Mouse (Mus musculus): ENCODE results near the gene Klhl2. TPM values are rescaled to one million over a fixed set of nuclear protein-coding genes. Genes with fewer than 3 reads are reported as not detected.

Klhl2 gene
- 15.4 and 16.0 TPM in 2 replicates for polyA plus RNA-seq (2015; fragmentation: Nextera tagmentation; extraction: Ambion mirVana)

GRCm38 (mm10) chr8:64849897-64850541 lies at the start of gene Klhl2:
Klhl2 (minus strand) TSS chr8:64850017.
- WGBS = under 1% methylated on average over 52 of the region's 68 CpGs

DNA sequence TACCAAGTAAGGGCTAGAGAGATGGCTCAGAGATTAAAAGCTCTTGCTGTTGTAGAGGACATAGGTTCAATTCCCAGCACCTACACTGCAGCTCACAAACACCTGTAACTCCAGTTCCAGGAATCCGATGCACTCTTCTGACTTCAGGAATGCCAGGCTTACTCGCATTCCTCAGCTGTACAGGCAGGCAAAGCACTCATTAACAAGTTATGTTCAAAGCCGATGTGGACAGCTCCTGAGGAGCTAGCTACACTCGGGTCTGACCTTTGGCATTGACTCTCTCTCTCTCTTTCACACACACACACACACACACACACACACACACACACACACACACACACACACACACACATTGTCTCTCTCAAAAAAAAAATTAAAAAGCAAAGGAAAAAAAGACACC lies 48.9 kb upstream of the Klhl2 start:
- Histone ChIP-seq H3K9me3 (no peaks in the 10 kb centered on the region), H3K36me3 (no peaks in the 10 kb centered on the region), H3K27me3 (no peaks in the 10 kb centered on the region), H3K27ac (no peak overlapping the region), H3K4me1 (peaks cover 6% of the 10 kb centered on the region; the same call in 1 of the 2 replicates), H3K4me3 (no peak overlapping the region), H3K4me2 (no peak overlapping the region), H3K9ac (no peak overlapping the region)
- ATAC-seq (ENCODE audit: borderline replicate concordance, extremely low read depth, low FRiP score, low TSS enrichment) = no peak
- WGBS = 20% methylated on average over 4 of the region's 4 CpGs

More at GRCm38 (mm10) chr8:64849897-64850541, at the start of gene Klhl2:
- no peaks in the 10 kb centered on the region for H3K27me3 ChIP-seq
- H3K27ac ChIP-seq = peak within 1 kb of the TSS; percentile 71
- peaks cover 12% of the 10 kb centered on the region; the same call in 1 of the 2 replicates for H3K4me1 ChIP-seq
- no peaks in the 10 kb centered on the region for H3K9me3 ChIP-seq
- peak within 1 kb of the TSS; percentile 89 for H3K4me3 ChIP-seq
- H3K9ac ChIP-seq = peak within 1 kb of the TSS; percentile 78
- peak; percentile 91 for ATAC-seq (ENCODE audit: borderline replicate concordance, extremely low read depth, low FRiP score, low TSS enrichment)
- no peaks in the 10 kb centered on the region for H3K36me3 ChIP-seq
- H3K4me2 ChIP-seq = peak within 1 kb of the TSS; percentile 87

DNA sequence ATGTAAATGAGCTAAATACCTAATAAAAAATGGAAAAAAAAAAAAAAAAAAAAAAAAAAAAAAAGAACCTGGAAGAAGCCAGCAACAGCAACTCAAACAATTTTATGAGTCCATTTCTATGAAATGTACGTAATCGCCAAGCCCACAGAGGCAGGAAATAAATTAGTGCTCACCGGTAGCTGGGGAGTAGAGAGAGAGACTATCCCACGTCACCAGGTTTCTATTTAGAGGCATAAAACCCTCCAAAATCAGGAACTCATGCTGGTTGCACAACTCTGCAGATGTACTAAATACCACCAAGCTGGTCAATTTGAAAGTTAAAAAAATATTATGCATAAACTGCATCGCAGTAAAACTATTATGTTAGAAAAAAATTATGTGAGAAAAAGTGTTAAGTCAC lies 46.9 kb upstream of the Klhl2 start:
- WGBS = 81% methylated on average over 5 of the region's 5 CpGs
- H3K4me1 ChIP-seq = peaks cover 2% of the 10 kb centered on the region; the same call in 1 of the 2 replicates
- no peaks in the 10 kb centered on the region for H3K9me3 ChIP-seq
- H3K36me3 ChIP-seq = no peaks in the 10 kb centered on the region
- no peak overlapping the region for H3K4me2 ChIP-seq
- H3K9ac ChIP-seq = no peak overlapping the region
- ATAC-seq (ENCODE audit: borderline replicate concordance, extremely low read depth, low FRiP score, low TSS enrichment) = no peak
- H3K27me3 ChIP-seq = no peaks in the 10 kb centered on the region
- no peak overlapping the region for H3K27ac ChIP-seq
- H3K4me3 ChIP-seq = no peak overlapping the region

DNA sequence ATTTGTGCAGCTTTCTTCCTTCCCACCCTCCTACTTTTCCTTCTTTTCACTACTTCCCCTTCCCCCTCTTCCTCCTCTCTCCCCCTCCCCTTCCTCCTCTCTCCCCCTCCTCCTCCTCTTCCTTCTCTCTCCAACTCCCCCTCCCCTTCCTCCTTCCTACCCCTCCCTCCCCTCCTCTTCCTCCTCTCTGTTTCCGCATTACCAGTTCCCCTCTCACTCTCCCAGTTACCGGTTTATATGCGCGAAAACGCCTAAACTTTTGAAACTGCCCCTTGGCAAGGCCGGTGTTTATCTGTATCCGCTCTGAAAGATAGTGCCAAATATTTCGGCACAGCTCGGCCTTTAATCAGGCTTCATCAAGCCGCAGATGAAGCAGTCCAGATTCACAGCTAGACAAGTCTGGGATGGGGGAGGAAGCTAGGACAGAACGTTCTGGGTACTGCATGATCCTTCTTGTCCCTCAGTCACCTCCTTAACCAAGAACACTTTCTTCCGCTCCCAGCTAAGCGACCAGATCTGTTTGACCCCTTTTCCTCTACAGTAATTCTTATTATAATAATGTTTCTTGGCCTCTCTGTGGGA lies 30.9 kb upstream of the Klhl2 start:
- H3K9ac ChIP-seq = no peak overlapping the region
- H3K4me2 ChIP-seq = peak overlapping the region; percentile 33; the same call in 1 of the 2 replicates
- ATAC-seq (ENCODE audit: borderline replicate concordance, extremely low read depth, low FRiP score, low TSS enrichment) = peak; percentile 76; the same call in 1 of the 2 replicates
- H3K27me3 ChIP-seq = no peaks in the 10 kb centered on the region
- no peak overlapping the region for H3K4me3 ChIP-seq
- 21% methylated on average over 13 of the region's 13 CpGs for WGBS
- no peak overlapping the region; the same call in 1 of the 2 replicates for H3K27ac ChIP-seq
- H3K9me3 ChIP-seq = no peaks in the 10 kb centered on the region
- 0 out of 2 replicates have a peak, but pooled peaks cover 7% of the 10 kb centered on the region for H3K4me1 ChIP-seq
- H3K36me3 ChIP-seq = no peaks in the 10 kb centered on the region

DNA sequence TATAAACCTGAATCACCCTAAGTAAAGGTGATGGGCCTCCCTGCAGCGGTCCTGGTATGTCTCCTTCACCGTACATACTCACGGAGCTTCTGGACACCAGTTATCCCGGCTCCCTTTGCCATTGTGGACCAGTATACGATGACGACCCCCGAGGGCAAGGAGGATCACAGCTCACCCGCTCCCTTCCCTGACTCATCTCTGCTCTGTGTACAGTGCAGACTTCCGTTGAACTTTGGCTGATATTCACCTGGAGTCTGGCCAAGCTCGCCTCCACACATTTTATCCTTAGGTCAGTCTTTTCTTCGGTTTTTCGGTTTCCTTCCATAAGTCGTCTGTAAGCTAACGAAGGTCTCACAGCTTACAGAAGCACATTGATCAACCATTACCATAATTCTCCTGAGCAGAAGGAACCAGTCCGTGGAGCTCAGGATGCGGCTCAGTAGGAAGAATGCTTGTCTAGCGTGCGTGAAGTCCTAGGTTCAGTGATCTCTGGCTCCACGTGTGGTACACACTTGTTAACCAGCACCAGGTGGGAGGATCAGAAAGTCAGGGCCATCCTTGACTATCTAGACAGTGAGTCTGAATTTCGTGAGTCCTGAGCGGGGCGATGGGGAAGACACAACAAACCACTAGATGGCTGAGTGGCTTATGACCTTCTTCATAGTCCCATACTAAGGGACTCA lies 28.0 kb upstream of the Klhl2 start:
- Histone ChIP-seq H3K4me2 (no peak overlapping the region), H3K9me3 (no peaks in the 10 kb centered on the region), H3K36me3 (no peaks in the 10 kb centered on the region), H3K9ac (no peak overlapping the region), H3K27ac (no peak overlapping the region), H3K27me3 (no peaks in the 10 kb centered on the region), H3K4me1 (0 out of 2 replicates have a peak, but pooled peaks cover 7% of the 10 kb centered on the region), H3K4me3 (no peak overlapping the region)
- peak; percentile 70 for ATAC-seq (ENCODE audit: borderline replicate concordance, extremely low read depth, low FRiP score, low TSS enrichment)
- WGBS = 64% methylated on average over 22 of the region's 22 CpGs

DNA sequence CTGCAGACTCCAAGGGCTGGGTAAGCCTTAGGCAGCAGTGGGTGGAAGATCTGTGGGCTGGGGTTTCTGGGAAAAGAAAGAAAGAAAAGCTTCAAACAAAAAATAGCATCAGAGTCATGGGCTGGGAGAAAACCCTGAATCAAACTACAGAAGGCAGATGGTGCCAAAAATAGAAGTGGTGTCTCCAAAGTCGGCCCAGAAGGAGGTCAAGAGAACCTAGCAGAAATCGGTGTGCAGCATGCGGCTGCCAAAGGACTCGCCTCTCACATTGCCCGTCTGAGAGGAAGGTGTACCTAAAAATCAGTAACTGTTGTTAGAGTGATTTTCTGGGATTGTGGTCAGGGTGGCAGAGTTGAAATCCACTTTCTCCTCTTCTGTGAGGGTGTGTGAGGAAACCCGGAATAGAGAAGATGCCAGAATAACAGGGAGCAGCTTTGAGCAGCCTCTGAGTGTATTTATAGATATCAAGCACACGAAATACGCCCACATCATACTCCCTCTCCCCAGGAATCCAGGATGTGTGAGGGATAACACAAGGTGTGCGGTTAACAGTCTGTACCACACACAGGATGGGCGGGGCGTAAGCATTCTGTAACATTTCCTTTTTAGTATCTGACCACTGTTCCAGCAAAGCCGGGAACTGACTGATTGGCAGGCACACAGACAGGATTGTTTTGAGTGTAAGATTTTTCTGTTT lies 21.8 kb upstream of the Klhl2 start:
- Histone ChIP-seq H3K4me3 (no peak overlapping the region), H3K9me3 (no peaks in the 10 kb centered on the region), H3K36me3 (no peaks in the 10 kb centered on the region), H3K9ac (no peak overlapping the region), H3K4me2 (no peak overlapping the region), H3K4me1 (no peaks in the 10 kb centered on the region), H3K27me3 (no peaks in the 10 kb centered on the region), H3K27ac (no peak overlapping the region)
- ATAC-seq (ENCODE audit: borderline replicate concordance, extremely low read depth, low FRiP score, low TSS enrichment) = no peak
- WGBS = 67% methylated on average over 12 of the region's 12 CpGs

DNA sequence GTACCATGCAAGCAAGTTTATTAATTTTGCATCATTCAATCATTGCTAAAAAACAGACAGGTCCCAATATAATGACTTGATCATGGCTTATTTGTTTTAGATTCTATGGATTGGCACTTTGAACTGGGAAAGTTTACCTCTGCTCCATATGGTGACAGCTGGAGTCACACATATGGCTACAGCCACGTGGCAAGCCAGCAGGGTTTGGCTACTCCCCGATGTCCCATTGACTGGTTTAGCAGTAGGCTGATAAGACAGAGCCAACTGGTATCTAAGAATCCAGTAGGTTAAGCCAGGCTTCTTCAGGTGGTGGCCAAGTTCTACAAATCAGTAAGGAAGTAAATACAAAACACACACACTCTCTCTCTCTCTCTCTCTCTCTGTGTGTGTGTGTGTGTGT lies 20.4 kb upstream of the Klhl2 start:
- H3K36me3 ChIP-seq = no peaks in the 10 kb centered on the region
- no peaks in the 10 kb centered on the region for H3K4me1 ChIP-seq
- WGBS = 46% methylated on average over 2 of the region's 2 CpGs
- H3K27ac ChIP-seq = no peak overlapping the region
- no peak overlapping the region for H3K4me3 ChIP-seq
- no peaks in the 10 kb centered on the region for H3K27me3 ChIP-seq
- no peak for ATAC-seq (ENCODE audit: borderline replicate concordance, extremely low read depth, low FRiP score, low TSS enrichment)
- H3K9me3 ChIP-seq = no peaks in the 10 kb centered on the region
- H3K4me2 ChIP-seq = no peak overlapping the region
- H3K9ac ChIP-seq = no peak overlapping the region

- Histone ChIP-seq H3K9me3 (no peaks in the 10 kb centered on the region), H3K9ac (peak overlapping the region; percentile 78), H3K27ac (peak overlapping the region; percentile 71), H3K27me3 (no peaks in the 10 kb centered on the region), H3K4me3 (peak overlapping the region; percentile 89), H3K4me1 (peaks cover 18% of the 10 kb centered on the region), H3K36me3 (no peaks in the 10 kb centered on the region), H3K4me2 (peak overlapping the region; percentile 87)
- under 1% methylated on average over 77 of the region's 100 CpGs for WGBS
- peak; percentile 79 for ATAC-seq (ENCODE audit: borderline replicate concordance, extremely low read depth, low FRiP score, low TSS enrichment)
These were observed 523 bp downstream of the Klhl2 start for GRCm38 (mm10) chr8:64849091-64849896.

DNA sequence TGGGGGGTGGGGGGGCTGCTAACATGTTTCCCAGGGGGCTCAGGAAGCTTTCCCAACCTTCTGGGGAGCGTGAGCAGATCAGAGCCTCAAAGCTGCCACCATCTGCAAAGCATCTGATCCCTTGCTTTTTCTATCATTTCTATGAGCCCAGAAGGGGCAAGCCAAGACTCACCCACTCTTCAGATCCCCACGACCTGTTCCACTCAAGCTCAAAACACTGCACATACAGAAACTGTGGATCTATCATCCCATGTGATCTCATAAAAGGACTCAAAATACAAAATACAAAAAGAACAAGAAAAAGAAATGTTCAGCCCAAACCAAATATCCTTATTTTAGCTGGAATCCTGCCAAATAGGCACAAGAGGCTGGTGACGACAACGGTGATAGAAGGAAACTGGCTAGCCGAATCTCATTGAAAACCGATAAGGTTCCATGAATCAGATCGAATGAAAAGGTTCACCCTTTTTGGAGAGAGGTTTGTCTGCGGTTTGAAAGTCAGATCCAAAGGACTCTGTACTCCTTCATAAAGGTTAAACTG lies 1.5 kb downstream of the Klhl2 start:
- Histone ChIP-seq H3K36me3 (no peaks in the 10 kb centered on the region), H3K4me1 (peaks cover 24% of the 10 kb centered on the region), H3K27ac (no peak overlapping the region), H3K27me3 (no peaks in the 10 kb centered on the region), H3K4me2 (peak overlapping the region; percentile 87), H3K4me3 (peak overlapping the region; percentile 89), H3K9me3 (no peaks in the 10 kb centered on the region), H3K9ac (no peak overlapping the region; the same call in 1 of the 2 replicates)
- WGBS = 16% methylated on average over 8 of the region's 8 CpGs
- no peak for ATAC-seq (ENCODE audit: borderline replicate concordance, extremely low read depth, low FRiP score, low TSS enrichment)

GRCm38 (mm10) chr8:64847650-64848049 lies 2.2 kb downstream of the Klhl2 start:
- Histone ChIP-seq H3K4me3 (no peak overlapping the region), H3K9me3 (no peaks in the 10 kb centered on the region), H3K4me1 (peaks cover 24% of the 10 kb centered on the region), H3K27ac (no peak overlapping the region), H3K27me3 (no peaks in the 10 kb centered on the region), H3K36me3 (no peaks in the 10 kb centered on the region), H3K4me2 (no peak overlapping the region), H3K9ac (no peak overlapping the region)
- 30% methylated on average over 2 of the region's 2 CpGs for WGBS
- ATAC-seq (ENCODE audit: borderline replicate concordance, extremely low read depth, low FRiP score, low TSS enrichment) = no peak

DNA sequence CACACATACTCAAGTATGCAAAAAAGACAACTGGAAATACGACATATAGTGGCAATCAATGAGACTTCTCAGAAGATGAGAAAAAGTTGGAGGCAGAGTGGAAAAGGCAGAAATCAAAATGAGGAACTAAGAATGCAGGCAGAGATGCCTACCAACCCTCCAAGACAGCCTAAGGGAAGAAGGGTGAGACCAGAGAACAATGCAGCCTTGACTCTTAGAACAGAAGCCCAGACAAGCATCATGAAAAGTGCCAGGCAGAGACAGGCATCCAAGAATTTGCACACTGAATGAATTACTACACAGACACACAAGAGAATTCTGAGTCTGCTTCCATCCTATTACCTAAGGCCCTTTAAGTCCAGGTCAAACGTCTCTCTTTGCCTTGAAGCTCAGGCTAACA lies 2.6 kb downstream of the Klhl2 start:
- peaks cover 24% of the 10 kb centered on the region for H3K4me1 ChIP-seq
- H3K36me3 ChIP-seq = no peaks in the 10 kb centered on the region
- 58% methylated on average over 2 of the region's 2 CpGs for WGBS
- H3K4me2 ChIP-seq = no peak overlapping the region
- H3K9ac ChIP-seq = no peak overlapping the region
- no peak for ATAC-seq (ENCODE audit: borderline replicate concordance, extremely low read depth, low FRiP score, low TSS enrichment)
- no peak overlapping the region for H3K4me3 ChIP-seq
- H3K27ac ChIP-seq = no peak overlapping the region
- H3K27me3 ChIP-seq = no peaks in the 10 kb centered on the region
- no peaks in the 10 kb centered on the region for H3K9me3 ChIP-seq

All from lung, embryonic 15.5 days (tissue).